Mouse (Mus musculus): ENCODE results near the gene Gm21992.
"Not testable (repeated sequence)": the region's sequence is repeated elsewhere in the genome, so short reads cannot be mapped to it uniquely, and the experiment has no call there.

Gm21992 gene

DNA sequence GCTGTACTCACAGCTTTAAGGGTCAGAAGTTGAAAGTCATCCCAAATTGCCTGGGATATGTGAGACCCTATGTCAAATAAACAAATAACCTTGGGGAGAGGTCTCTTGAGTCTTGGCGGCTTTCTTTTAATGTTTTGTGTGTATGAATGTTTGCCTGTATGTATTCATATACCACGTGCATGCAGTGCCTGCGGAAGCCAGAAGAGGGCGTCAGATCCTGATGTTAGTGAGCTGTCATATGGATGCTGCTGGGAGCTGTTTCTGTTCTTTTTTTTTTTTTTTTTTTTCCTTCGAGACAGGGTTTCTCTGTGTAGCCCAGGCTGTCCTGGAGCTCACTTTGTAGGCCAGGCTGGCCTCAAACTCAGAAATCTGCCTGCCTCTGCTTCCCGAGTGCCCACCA lies 1.6 kb upstream of the Gm21992 start:
- in situ Hi-C loops (cut with MboI, MseI): loop anchor here (10.0 kb wide), 1 partner anchor 282 kb away; the partner anchor contains the start of gene Cnih2

- in situ Hi-C loops (cut with MboI, MseI): loop anchor here (10.0 kb wide), 1 partner anchor 282 kb away; the partner anchor contains the start of gene Cnih2
These were observed 1.0 kb upstream of the Gm21992 start for GRCm38 (mm10) chr19:4812334-4812949.

DNA sequence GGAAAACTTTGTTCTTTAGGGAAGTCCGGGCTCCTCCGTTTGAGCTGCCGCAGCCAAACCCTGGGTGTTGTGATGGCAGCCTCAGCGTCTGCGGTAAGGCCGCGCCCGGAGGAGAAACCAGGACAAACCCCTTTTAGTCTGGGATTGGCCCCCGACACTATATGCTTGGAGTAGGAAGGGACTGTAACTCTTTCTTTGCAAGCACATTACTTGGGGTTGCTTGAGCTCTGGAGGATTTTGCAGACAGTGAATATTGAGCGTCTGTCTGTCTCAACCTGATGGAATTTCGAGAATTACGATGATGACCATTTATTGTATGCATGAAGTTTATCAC lies 464 bp upstream of the Gm21992 start:
- in situ Hi-C loops (cut with MboI, MseI): loop anchor here (10.0 kb wide), 1 partner anchor 283 kb away; the partner anchor contains the start of gene Cnih2

DNA sequence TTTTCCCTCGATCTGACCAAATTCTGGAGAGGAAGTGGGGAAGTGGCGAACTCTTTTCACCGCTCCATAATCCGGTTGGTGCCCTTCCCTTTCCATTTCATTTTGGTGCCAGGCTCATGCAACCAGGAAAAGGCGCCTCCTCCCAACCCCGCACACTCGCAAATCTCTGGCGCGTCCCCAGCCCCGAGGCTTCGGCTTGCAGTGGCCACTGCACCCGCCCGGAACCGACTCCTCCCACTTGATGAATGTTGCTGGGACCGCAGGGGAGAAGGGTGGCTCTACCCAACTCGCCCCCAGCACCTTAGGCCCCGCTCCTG lies 708 bp downstream of the Gm21992 start:
- in situ Hi-C loops (cut with MboI, MseI): loop anchor here (10.0 kb wide), 1 partner anchor 284 kb away; the partner anchor contains the start of gene Cnih2

DNA sequence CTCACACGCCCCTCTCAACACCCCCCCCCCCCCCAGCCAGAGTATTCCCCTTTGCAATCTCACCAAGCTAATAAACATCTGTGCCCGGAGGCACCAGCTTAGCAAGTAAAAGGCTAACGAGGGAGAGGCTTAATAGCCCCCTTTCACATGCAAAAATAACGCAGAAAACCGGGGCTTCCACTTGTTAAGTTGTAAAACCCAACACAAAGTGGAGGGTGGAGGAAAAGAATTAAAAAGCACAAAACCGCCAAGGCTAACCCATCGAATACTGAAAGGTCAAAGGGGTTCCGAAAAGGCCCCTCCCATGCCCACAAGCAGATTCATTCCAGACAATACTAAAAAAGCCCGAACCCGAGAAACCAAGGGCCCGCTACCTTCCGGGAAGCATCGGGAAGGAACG lies 1.1 kb downstream of the Gm21992 start:
- in situ Hi-C loops (cut with MboI, MseI): loop anchor here (10.0 kb wide), 1 partner anchor 284 kb away; the partner anchor contains the start of gene Cnih2

DNA sequence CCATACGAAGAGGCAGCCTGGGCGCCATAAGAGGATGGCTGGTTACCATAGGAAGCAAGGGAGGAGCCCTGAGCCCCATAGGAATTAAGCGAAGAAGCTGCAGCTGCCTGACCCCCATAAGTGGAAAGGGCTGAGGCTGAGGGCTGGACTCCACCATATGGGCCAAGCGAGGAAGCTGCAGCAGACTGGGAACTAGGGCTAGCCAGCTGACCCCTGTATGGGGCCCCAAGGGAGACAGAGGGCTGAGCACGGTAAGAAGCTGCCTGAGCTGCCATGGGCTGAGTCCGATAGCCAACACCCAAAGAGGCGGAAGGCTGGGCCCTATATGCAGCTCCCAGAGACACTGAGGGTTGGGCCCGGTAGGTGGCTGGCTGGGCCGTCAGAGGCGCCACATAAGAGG lies 8.1 kb downstream of the Gm21992 start:
- in situ Hi-C loops (cut with MboI, MseI): no loop called here

DNA sequence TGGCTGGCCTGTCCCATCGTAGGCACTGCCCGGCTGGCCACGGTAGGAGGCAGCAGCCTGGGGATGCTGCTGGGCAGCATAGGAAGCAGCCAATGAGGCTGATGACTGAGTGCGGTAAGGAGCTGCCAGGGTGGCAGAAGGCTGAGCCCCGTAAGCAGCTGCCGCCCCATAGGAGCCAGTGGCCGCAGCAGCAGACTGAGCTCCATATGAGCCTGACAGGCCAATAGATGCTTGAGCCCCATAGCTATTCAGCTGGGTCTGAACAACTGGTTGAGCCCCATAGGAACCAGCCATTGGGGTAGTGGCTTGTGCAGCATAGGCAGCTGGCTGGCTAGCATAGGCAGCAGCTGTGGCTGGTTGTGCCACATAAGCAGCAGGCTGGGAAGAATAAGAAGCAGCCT lies 8.7 kb downstream of the Gm21992 start:
- in situ Hi-C loops (cut with MboI, MseI): no loop called here

DNA sequence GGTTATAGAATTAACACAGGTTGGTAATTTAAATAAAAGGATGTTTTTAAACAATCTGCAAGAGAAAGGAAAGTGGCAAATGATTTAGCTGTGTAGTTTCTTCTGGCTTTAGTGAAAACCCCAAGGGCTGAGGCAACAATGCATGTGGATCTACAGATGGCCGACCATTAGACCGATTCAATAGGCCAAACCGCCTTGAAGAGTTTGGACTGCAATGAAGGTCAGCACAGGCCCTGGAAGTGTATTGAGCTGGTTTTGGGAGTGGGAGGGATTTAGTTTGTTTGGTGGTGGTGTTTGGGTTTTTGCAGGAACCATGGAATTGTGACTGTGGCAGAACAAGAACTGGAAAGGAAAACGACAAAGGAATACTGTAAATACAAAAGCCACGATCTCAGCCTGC lies 12.3 kb downstream of the Gm21992 start:
- in situ Hi-C loops (cut with MboI, MseI): no loop called here

- in situ Hi-C loops (cut with MboI, MseI): no loop called here
These were observed 13.6 kb downstream of the Gm21992 start for GRCm38 (mm10) chr19:4797846-4798245.

GRCm38 (mm10) chr19:4795929-4796328 lies 15.5 kb downstream of the Gm21992 start:
- in situ Hi-C loops (cut with MboI, MseI): no loop called here

DNA sequence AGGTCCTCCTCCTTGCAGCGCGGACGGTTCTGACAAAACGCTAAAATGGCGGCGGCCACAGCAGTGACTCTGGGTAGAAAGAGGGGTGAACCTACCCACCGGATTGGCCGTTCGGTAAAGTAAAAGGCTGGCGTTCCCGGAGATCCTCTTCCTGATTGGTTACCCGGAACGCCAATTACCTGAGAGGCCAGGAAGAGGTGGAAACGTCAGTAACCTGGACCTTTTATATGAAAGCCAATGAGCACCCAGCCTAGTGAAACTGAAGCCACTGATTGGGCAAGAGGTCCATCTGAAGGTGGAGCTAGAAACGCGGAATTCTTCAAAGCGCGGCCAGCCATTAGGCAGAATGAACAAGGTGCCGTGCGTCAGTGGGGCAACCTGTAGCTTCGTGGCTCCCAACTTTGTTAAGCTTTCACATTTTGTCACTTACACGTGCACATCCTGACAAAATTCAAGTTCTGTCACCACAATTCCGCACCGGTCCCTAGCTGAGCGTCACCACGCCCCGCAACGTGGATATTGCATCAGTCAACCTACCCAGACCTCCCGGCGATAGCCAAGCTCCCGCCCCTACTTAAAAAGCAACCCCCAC lies 17.5 kb downstream of the Gm21992 start, which contains the start of gene Rbm4:
TSS of gene Rbm4 (minus strand) at position 71 of the 592 bp plus-strand sequence.
- in situ Hi-C loops (cut with MboI, MseI): loop anchor here (5.0 kb wide), 1 partner anchor 37 kb away; the partner anchor contains the start of gene Rbm4b

DNA sequence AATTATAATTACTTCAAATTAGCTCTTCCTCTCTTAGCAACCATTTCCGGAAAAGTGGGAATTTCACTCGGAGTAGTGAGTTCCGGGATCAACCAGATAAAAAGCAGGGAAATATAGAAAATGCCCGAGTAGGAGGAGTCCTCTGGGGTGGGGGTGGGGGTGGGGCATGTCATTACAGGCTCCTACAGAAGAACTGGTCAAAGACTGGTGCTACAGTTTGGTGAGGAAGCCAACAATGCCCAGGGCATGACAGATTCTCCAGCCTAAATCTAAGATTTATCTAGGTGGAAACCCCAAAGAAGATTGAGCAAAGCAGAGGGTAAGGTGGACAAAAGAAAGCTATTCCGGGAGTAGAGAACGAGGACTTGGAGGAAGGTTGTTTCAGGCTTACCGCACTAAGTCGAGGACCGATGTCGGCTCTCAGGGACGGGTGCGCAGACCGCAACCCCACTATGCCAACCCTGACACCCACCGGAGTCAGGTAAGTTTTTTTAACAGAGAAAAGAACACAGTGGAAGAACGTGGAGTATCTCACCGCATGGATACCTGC lies 18.1 kb downstream of the Gm21992 start:
- in situ Hi-C loops (cut with MboI, MseI): loop anchor here (5.0 kb wide), 1 partner anchor 36 kb away; the partner anchor contains the start of gene Rbm4b

GRCm38 (mm10) chr19:4786313-4786712 lies 25.1 kb downstream of the Gm21992 start:
- in situ Hi-C loops (cut with MboI, MseI): no loop called here

- in situ Hi-C loops (cut with MboI, MseI): no loop called here
These were observed 26.2 kb downstream of the Gm21992 start for GRCm38 (mm10) chr19:4785206-4785605.

DNA sequence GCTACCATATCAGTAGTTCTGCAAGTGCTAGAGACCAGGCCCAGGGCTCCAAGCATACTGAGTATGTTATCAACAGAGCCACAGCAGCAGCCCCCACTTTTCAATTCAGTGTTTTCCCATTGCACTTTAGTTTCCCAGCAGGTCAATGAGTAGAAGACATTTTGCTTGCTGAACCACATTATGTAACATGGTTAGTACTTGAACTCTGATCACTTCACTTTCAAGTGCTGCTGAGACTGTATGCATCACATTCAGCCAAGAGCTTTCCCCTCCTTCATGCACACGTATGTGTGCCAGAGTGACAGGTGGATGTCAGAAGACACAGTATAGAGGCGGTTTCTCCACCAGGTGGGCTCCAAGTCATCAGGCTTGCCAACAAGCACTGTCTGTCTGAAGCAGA lies 28.5 kb downstream of the Gm21992 start:
- in situ Hi-C loops (cut with MboI, MseI): no loop called here

- in situ Hi-C loops (cut with MboI, MseI): no loop called here
These were observed 38.6 kb downstream of the Gm21992 start for GRCm38 (mm10) chr19:4772785-4773184.

- in situ Hi-C loops (cut with MboI, MseI): no loop called here
These were observed 43.8 kb downstream of the Gm21992 start for GRCm38 (mm10) chr19:4767507-4768148.

GRCm38 (mm10) chr19:4762876-4763275 lies 48.5 kb downstream of the Gm21992 start:
- in situ Hi-C loops (cut with MboI, MseI): no loop called here

GRCm38 (mm10) chr19:4760544-4760943 lies 50.9 kb downstream of the Gm21992 start:
- in situ Hi-C loops (cut with MboI, MseI): not testable (repeated sequence)

GRCm38 (mm10) chr19:4756921-4757320 lies 54.5 kb downstream of the Gm21992 start:
- in situ Hi-C loops (cut with MboI, MseI): loop anchor here (5.0 to 10.0 kb wide), 2 partner anchors 35 to 218 kb away; partner anchors contain the start of gene Rbm4

- in situ Hi-C loops (cut with MboI, MseI): loop anchor here (5.0 to 10.0 kb wide), 2 partner anchors 36 to 218 kb away; partner anchors contain the start of gene Rbm4
These were observed 55.1 kb downstream of the Gm21992 start, which contains the start of gene Rbm4b for GRCm38 (mm10) chr19:4756193-4756911. TSS of gene Rbm4b (plus strand) at chr19:4756497.

Data from regulatory T cell (primary cell).